Mouse (Mus musculus) kidney, postnatal 0 days (tissue): ENCODE data around the gene Etv6. TPM values are rescaled to one million over a fixed set of nuclear protein-coding genes. Genes with fewer than 3 reads are reported as not detected.

Experiments used
- ATAC-seq: fragments of 200-750 bp; cut with Nextera tagmentation; replicated peaks from 2 replicates; pipeline ENCODE4 v1.8.0; 2017; ENCODE audit warnings: low read depth, moderate number of reproducible peaks, moderate TSS enrichment, moderate library complexity; ENCODE audit not compliant: low FRiP score
- DNase-seq: peaks from one replicate; pipeline ENCODE4 v3.0.0-alpha.2; 2016; ENCODE audit warnings: low spot score
- H3K27ac ChIP-seq: fragments of 300-500 bp; sonication (generic); 2 replicates; pipeline ENCODE4 v1.5.1; 2014; ENCODE audit warnings: mild to moderate bottlenecking
- H3K27me3 ChIP-seq: fragments of 300-500 bp; sonication (generic); 2 replicates; pipeline ENCODE4 v1.6.1; 2014; ENCODE audit warnings: low read length, mixed read lengths; ENCODE audit not compliant: insufficient read depth
- H3K36me3 ChIP-seq: fragments of 300-500 bp; sonication (generic); 2 replicates; pipeline ENCODE4 v1.6.1; 2014; ENCODE audit warnings: low read length, mixed read lengths; ENCODE audit not compliant: insufficient read depth
- H3K4me1 ChIP-seq: fragments of 300-500 bp; sonication (generic); replicated peaks from 2 replicates; pipeline ENCODE4 v1.6.1; 2014; ENCODE audit warnings: antibody characterized with exemption, low read length, mixed read lengths; ENCODE audit not compliant: insufficient read depth
- H3K4me2 ChIP-seq: fragments of 300-500 bp; sonication (generic); 2 replicates; pipeline ENCODE4 v1.6.1; 2014; ENCODE audit warnings: mild to moderate bottlenecking, low read length, moderate library complexity, mixed read lengths
- H3K4me3 ChIP-seq: fragments of 300-500 bp; sonication (generic); replicated peaks from 2 replicates; pipeline ENCODE4 v1.5.1; 2014; ENCODE audit warnings: low read depth, low read length
- H3K9ac ChIP-seq: fragments of 300-500 bp; sonication (generic); 2 replicates; pipeline ENCODE4 v1.6.1; 2014; ENCODE audit warnings: low read depth, low read length
- H3K9me3 ChIP-seq: fragments of 300-500 bp; sonication (generic); replicated peaks from 2 replicates; pipeline ENCODE4 v1.6.1; 2016; ENCODE audit warnings: low read length, inconsistent platforms, mixed read lengths
- CTCF ChIP-seq: IDR thresholded peaks from 2 replicates; pipeline ENCODE4 v1.5.1; 2016; ENCODE audit warnings: antibody characterized with exemption, low read depth, mild to moderate bottlenecking, moderate library complexity
- WGBS: fragments of 180-500 bp; shearing (Covaris S2); extraction: QIAGEN DNeasy Blood & Tissue Kit; methylation state at CpG from one replicate; pipeline ENCODE4 v1.1.7; 2014; 5-methylcytosine and 5-hydroxymethylcytosine counted together
- polyA plus RNA-seq: library from polyadenylated mRNA; unstranded; fragments of >200 nt; fragmentation: Nextera tagmentation; extraction: Ambion mirVana; gene quantifications from 2 replicates; pipeline ENCODE4 v1.2.1, GENCODE M21; 2015

Gene Etv6
- polyA plus RNA-seq, 1 experiment from 2014 or later: 8.9 TPM

DNA sequence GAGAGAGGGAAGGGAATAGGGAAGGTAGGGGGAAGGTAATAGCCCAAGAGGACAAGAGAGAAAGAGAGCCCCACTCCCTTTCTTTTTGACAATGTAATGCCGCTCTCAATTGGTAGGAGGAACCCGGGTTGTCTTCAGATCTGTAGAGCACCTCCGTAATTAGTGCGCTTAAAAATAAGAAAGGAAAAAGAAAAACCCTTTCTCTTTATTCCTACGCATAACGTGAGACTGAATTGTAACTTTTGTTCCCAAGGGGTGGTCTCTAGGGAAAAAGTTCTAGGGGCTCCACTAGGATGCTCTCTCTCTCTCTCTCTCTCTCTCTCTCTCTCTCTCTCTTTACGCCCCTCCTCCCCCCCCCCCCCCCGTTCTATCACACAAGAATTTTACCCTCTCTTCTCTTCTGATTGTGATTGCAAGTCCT, 1.0 kb downstream of the Etv6 start:
- WGBS: 3% methylated on average over 7 of the region's 8 CpGs

DNA sequence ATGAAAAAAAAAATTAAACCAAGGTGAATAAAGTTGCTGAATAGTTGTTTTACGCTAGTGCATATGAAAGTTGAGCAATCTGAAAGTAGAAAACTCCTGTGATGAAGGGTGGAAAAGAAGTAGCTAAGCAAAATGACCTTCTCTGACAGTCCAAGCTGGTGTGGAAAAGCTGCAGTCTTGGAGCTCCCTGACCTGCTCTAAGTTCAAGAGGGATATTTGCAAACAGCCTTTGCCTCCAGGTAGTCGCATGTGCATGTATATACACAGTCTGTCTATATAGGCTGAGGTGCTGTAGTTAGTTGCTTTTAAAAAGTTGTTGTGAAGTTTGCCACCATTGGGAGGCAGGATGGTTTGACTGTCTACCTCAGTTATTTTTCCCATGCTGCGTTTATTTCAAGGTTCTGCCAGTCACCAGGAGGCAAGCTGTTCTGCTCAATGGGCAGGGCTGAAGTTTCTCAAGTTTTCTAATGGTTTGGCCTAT, 1.5 kb downstream of the Etv6 start:
- no peak overlapping the region for H3K9ac ChIP-seq
- no peak for TF ChIP-seq CTCF
- H3K4me1 ChIP-seq: peaks cover 15% of the 10 kb centered on the region; the same call in 1 of the 2 replicates
- no peak for DNase-seq
- no peaks in the 10 kb centered on the region for H3K27me3 ChIP-seq
- WGBS: 14% methylated on average over 3 of the region's 3 CpGs
- ATAC-seq: no peak
- no peaks in the 10 kb centered on the region for H3K9me3 ChIP-seq
- no peaks in the 10 kb centered on the region for H3K36me3 ChIP-seq
- peak overlapping the region; percentile 79 for H3K4me3 ChIP-seq
- no peak overlapping the region for H3K27ac ChIP-seq
- peak overlapping the region; percentile 79 for H3K4me2 ChIP-seq

More for the DNA sequence above, 1.0 kb downstream of the Etv6 start:
- peak overlapping the region; percentile 79 for H3K4me3 ChIP-seq
- peaks cover 15% of the 10 kb centered on the region; the same call in 1 of the 2 replicates for H3K4me1 ChIP-seq
- peak overlapping the region; percentile 100 for H3K27ac ChIP-seq
- H3K9ac ChIP-seq: peak overlapping the region; percentile 92
- peak overlapping the region; percentile 79 for H3K4me2 ChIP-seq
- H3K9me3 ChIP-seq: no peaks in the 10 kb centered on the region
- H3K36me3 ChIP-seq: no peaks in the 10 kb centered on the region
- H3K27me3 ChIP-seq: no peaks in the 10 kb centered on the region
- TF ChIP-seq CTCF: no peak
- peak; percentile 50 for DNase-seq
- ATAC-seq: no peak

DNA sequence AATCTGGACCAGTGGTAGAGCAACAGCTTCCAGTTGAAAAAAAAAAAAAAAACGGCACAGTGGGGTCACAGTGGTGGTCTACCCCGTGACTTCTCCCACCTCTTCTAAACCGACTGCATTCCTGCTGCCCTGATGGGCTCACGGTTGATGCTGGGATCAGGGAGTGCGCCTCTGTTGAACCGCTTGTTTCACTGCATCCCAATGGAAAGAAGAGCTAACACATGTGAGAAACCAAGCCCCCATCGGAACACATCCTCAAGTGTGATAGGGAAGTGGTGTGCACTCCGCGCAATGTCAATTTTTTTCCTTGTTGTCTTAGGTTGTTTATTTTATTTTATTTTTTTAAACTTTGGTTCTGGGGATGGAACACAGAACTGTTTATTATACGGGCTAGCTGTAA, 2.5 kb downstream of the Etv6 start:
- ATAC-seq: no peak
- no peak for TF ChIP-seq CTCF
- no peaks in the 10 kb centered on the region for H3K27me3 ChIP-seq
- H3K4me3 ChIP-seq: no peak overlapping the region
- H3K4me2 ChIP-seq: peak overlapping the region; percentile 79
- no peaks in the 10 kb centered on the region for H3K36me3 ChIP-seq
- 28% methylated on average over 10 of the region's 10 CpGs for WGBS
- peaks cover 21% of the 10 kb centered on the region for H3K4me1 ChIP-seq
- DNase-seq: no peak
- H3K9me3 ChIP-seq: no peaks in the 10 kb centered on the region
- H3K9ac ChIP-seq: no peak overlapping the region
- H3K27ac ChIP-seq: no peak overlapping the region

DNA sequence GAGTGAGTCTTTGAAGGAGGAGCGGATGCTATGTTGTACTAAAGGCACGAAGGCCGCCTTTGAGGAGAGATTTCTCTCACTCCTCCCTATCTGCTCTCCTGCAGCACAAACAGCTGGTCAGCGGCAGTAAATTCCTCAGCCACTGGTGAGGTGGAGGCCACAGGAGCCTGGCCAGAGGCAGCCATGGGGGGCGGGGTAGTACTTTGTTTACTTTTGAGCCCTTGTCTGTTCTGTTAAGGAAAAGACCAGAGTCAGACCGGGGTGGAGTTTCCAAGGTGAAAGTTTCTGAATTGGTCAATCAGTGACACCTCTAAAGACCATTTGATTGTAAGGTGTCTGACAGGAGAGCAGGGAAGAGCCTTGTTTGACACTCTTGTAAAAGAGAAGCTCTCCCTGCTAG, 3.4 kb downstream of the Etv6 start:
- DNase-seq: peak; percentile 55
- Histone ChIP-seq H3K4me2 (peak overlapping the region; percentile 79), H3K4me3 (no peak overlapping the region), H3K4me1 (peaks cover 26% of the 10 kb centered on the region), H3K27ac (no peak overlapping the region), H3K9me3 (no peaks in the 10 kb centered on the region), H3K9ac (no peak overlapping the region), H3K36me3 (no peaks in the 10 kb centered on the region), H3K27me3 (no peaks in the 10 kb centered on the region)
- WGBS: 21% methylated on average over 6 of the region's 6 CpGs
- ATAC-seq: no peak
- TF ChIP-seq CTCF: no peak

DNA sequence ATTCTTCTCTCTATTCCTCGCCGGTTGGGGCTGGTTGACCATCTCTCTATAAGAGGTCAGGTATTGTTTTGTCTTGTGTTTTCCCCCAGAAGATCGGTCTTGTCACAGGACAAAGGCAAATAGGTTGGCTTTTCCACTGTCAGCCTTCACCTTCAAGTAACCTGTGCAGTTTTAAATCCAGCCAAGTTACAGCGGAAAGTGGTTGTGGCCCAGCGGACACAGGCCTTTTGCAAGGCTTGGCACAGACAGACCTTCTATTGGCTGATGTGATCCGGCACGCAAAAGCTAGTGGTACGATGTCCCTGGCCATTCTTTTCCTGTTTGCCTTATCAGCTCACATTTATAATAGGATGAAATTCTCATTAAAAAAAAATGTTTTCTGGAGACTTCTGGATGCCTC, 3.9 kb downstream of the Etv6 start:
- H3K4me1 ChIP-seq: peaks cover 30% of the 10 kb centered on the region
- no peak overlapping the region for H3K9ac ChIP-seq
- no peak for ATAC-seq
- 73% methylated on average over 8 of the region's 8 CpGs for WGBS
- no peaks in the 10 kb centered on the region for H3K36me3 ChIP-seq
- peak overlapping the region; percentile 79 for H3K4me2 ChIP-seq
- H3K4me3 ChIP-seq: no peak overlapping the region
- TF ChIP-seq CTCF: no peak
- H3K27ac ChIP-seq: no peak overlapping the region
- H3K27me3 ChIP-seq: no peaks in the 10 kb centered on the region
- no peak for DNase-seq
- no peaks in the 10 kb centered on the region for H3K9me3 ChIP-seq

DNA sequence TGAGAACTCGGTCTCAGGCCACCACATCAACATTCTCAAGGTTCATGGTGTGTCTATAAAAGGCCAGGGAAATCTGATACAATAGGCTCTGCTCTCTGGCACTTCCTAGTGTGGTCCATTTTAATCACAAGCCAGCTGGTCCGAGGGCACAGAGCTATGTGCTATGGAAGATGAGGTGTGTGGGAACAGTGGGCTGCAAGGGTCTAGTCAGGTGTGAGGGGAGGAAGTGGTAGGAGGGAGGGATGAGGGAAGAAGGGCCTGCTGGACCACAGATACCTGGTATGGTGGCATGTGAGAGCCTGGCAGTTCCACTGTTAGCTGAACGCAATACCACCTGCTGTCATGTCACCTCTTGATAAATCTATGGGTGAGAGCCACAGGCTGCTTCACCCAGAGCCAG, 4.8 kb downstream of the Etv6 start:
- Histone ChIP-seq H3K4me2 (no peak overlapping the region), H3K4me1 (peaks cover 40% of the 10 kb centered on the region), H3K9me3 (no peaks in the 10 kb centered on the region), H3K36me3 (no peaks in the 10 kb centered on the region), H3K9ac (no peak overlapping the region), H3K27me3 (no peaks in the 10 kb centered on the region), H3K4me3 (no peak overlapping the region), H3K27ac (no peak overlapping the region)
- DNase-seq: no peak
- no peak for TF ChIP-seq CTCF
- ATAC-seq: no peak
- WGBS: 57% methylated on average over 3 of the region's 3 CpGs

DNA sequence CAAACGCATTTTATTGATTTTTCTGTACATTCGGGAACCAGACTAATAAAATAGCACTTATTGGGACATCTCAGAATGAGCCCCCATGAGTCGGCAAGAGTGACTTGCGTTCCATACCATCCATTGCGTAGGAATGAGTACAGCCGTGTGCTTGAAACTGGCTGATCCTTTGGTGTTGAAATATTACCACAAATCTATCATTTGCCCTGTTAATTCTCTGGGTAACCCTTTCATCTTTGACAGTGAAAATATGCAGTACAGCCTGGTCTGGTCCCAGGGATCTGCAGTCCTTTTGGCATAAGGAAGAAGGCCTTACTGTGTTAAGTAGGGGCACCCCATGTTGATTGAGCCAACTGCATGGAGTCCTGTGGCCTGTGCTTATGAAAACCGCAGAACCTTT, 5.8 kb downstream of the Etv6 start:
- no peaks in the 10 kb centered on the region for H3K27me3 ChIP-seq

More for the DNA sequence above, 5.8 kb downstream of the Etv6 start:
- WGBS: 84% methylated on average over 7 of the region's 7 CpGs
- Histone ChIP-seq H3K9ac (no peak overlapping the region), H3K4me1 (peaks cover 42% of the 10 kb centered on the region), H3K27ac (no peak overlapping the region), H3K4me2 (no peak overlapping the region), H3K36me3 (no peaks in the 10 kb centered on the region), H3K9me3 (no peaks in the 10 kb centered on the region), H3K4me3 (no peak overlapping the region)
- no peak for TF ChIP-seq CTCF
- ATAC-seq (no peak), DNase-seq (no peak)
